Mouse (Mus musculus): ENCODE data around the gene Arhgap24. TPM values are rescaled to one million over a fixed set of nuclear protein-coding genes. Genes with fewer than 3 reads are reported as not detected.

The Arhgap24 gene
- total RNA-seq, 1 experiment from 2014 or later, result 32.9 TPM

DNA sequence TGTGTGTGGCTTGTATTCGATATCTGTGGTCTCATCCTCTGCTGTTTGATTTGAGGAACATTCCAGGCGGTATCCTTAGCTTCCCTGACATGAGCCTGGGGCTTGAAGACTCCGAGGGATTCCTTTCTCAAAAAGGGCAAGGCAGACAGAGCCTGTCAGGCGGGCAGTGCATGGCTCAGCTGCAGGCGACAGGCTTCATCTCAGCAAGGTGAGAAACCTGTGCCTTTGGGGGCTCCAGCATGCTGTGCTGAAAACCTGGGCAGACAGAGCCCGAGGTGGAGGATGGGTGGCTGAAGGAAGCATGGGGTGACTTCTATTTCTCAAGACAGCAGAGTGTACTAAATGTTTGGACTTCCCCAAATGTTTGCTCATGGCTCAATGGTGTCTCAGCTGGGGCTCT lies 13.6 kb downstream of the Arhgap24 start:
- no peak for ATAC-seq (ENCODE audit: extremely low read depth, insufficient number of reproducible peaks, low FRiP score, poor library complexity, severe bottlenecking)

DNA sequence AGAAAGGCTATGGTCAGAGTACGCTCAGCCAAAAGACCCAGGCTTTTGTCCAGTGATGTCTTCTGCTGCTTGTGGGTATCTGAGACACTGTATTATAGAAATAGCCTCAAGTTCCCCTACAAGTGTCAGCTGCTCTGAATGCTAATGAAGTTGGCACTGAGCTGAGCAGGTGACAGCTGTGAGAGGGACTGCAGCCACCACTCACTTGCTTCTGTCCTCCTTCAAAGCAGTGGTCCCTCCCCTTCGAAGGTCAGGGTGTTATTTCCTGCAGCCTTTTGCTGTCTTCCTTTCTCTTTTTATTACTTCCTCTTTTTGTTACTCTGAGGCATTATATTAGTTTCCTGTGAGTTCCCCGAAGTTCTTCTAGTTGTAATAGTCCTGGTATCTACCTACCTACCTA lies 16.0 kb downstream of the Arhgap24 start:
- peak; percentile 93 for ATAC-seq (ENCODE audit: extremely low read depth, insufficient number of reproducible peaks, low FRiP score, poor library complexity, severe bottlenecking)

DNA sequence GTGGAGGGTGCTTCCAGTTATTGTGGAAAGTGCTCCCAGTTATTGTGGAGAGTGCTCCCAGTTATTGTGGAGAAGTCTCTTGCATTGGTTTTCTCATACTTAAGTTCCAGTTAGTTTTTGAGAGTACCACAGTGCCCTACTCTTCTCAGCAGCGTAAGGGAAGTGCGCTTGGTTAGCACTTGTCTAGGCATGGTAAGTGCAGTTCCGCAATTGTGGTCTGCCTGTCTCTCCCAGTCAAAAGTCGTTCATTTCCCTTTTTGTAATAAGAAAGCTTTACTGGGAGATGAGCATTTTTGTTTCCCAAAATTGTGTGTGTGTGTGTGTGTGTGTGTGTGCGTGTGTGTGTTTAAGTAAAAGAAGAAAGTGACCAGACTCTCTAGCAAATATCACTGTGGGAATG lies 17.6 kb downstream of the Arhgap24 start:
- peak; percentile 78 for ATAC-seq (ENCODE audit: extremely low read depth, insufficient number of reproducible peaks, low FRiP score, poor library complexity, severe bottlenecking)

DNA sequence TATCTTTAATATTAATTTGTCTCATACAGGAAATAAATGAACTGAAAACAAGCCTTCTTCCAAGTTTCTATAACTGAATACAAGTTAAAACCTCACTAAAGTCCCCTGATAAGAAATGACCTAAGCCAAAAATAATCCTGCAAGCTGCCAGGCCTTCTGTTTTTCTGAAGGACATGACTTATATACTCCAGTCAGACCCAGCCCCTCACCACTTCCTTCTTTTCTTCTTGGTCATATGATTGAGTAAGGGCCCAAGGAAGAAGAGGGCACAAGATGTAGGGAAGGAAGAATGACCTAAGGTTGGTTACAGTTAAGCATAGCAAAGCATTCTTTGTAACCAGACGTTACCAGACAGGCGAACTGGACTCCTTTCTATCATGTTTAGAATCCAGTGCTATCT lies 21.1 kb downstream of the Arhgap24 start:
- ATAC-seq (ENCODE audit: extremely low read depth, insufficient number of reproducible peaks, low FRiP score, poor library complexity, severe bottlenecking), result peak; percentile 73; the same call in 1 of the 2 replicates

DNA sequence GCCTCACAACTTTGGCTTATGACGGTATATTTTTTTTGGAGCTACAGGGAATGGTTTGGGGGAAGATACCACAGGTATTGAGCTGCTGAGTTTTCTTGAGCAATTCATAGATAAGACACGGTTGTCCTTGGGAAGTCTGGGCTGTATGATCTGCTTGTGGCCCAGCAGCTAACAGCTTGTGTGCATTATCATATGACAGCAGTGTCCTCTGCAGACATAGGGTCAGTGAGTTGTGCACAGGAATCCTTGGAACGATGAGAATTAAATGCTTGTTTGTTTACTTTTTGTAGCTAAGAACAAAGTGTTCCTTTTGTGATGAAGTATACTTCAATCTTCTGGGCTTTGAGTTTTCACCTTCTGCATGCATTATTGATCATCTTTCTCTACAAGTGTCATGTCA lies 21.9 kb downstream of the Arhgap24 start:
- no peak for ATAC-seq (ENCODE audit: extremely low read depth, insufficient number of reproducible peaks, low FRiP score, poor library complexity, severe bottlenecking)

DNA sequence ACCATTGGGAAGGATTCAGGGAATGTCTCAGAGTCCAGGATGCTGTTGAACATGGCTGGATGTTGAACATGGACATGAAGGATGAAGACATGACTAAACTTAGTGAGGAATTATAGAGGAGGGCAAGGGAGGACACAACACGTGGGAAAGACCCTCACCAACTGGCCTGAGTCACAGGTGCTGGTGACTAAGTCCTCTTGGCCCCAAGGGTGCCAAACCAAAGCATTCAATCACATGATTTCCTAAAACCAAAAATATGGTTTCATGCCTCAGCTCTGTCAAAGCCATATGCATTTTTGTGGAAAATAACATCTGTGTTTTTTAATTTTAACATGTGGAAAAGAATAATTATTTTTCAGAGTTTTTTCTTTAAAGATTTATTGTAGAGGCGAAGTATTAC lies 22.7 kb downstream of the Arhgap24 start:
- no peak for ATAC-seq (ENCODE audit: extremely low read depth, insufficient number of reproducible peaks, low FRiP score, poor library complexity, severe bottlenecking)

DNA sequence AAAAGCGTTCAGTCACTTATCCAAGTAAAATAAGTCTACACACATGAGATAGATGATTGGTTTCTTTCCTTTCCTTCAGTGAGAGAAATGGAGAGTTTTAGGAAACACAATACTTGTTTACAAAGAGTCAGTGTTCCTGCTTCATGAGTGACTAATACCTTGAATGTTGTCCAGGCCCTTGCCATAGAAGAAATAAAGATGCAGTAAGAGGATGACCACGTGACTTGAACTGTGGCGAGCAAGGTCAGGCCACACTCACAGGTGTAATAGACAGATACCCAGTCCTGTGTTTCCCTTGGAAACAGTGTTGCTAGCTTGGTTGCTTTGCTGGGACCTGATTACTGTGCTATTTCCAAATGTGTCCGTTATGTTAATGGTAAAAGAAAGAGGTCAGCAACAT lies 23.4 kb downstream of the Arhgap24 start:
- no peak for ATAC-seq (ENCODE audit: extremely low read depth, insufficient number of reproducible peaks, low FRiP score, poor library complexity, severe bottlenecking)

DNA sequence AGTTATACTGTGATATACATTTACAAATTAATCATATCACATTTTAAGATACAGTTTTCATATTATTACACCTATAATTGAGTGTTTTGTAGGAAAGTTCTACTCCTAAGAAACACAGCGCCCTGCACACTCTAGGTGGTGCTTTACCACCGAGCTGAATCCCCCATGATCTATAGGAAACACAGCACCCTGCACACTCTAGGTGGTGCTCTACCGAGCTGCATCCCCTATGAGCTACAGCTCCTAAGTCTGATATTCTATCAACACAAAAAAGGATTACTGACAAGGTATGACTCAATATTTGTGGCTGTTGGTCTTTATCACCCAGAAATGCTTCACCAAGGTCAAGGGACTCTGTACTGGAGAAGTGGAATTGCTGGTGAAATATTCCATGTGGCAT lies 27.0 kb downstream of the Arhgap24 start:
- no peak for ATAC-seq (ENCODE audit: extremely low read depth, insufficient number of reproducible peaks, low FRiP score, poor library complexity, severe bottlenecking)

DNA sequence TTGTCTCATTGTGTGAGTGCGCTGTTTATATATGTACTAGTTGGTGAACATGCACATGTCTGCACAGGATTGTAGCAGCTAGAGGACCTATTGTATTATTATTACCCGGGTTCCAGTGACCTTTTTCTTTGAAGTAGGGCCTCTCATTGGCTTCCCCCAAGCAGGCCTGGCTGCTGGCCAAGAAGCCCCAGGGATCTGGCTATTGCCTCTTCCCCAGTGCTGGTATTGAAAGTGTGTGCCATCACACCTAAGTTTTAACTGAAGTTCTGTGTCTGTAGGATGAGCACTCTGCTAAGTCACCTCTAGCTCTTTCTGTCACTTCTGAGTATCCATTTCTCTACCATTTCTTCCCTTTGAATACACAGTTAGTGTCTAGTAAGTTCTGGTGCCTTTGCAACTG lies 28.2 kb downstream of the Arhgap24 start:
- no peak for ATAC-seq (ENCODE audit: extremely low read depth, insufficient number of reproducible peaks, low FRiP score, poor library complexity, severe bottlenecking)

DNA sequence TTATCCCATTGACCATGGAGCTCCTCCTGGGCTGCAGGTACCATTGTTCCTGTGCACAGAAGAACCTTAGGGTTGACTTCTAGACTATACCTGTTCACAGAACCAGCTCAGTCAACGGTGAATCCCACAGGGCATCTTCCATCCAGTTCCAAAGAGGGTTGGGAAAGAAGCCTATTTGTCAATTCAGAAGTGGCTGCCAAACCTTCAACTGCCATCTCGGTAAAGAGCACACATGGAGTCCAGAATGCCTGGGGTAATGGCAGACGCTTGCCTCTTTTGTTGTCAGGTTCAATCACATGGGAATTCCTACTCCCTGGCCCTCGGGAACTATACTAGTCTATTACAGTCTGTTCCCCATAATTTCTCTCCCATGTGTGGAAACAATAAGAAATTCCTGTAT lies 30.5 kb downstream of the Arhgap24 start:
- ATAC-seq (ENCODE audit: extremely low read depth, insufficient number of reproducible peaks, low FRiP score, poor library complexity, severe bottlenecking), result no peak

DNA sequence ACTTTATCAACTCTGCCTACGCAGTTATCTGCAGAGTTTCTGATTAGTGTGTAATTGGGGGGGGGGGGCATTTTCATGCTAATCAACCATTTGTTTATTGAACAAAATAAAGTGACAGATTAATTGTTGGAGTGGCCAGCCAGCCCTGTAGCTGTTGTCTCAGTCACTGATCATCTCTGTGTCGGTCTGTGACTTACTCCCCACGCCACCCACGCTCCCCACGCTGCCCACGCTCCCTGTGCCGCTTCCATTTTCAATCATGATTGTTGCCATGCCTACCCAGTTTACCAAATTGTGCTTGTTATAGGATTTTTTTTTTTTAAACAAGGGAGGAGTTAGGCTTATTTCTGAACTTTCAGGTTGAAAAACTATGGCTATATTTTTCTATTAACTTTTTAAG lies 34.3 kb downstream of the Arhgap24 start:
- ATAC-seq (ENCODE audit: extremely low read depth, insufficient number of reproducible peaks, low FRiP score, poor library complexity, severe bottlenecking), result no peak

DNA sequence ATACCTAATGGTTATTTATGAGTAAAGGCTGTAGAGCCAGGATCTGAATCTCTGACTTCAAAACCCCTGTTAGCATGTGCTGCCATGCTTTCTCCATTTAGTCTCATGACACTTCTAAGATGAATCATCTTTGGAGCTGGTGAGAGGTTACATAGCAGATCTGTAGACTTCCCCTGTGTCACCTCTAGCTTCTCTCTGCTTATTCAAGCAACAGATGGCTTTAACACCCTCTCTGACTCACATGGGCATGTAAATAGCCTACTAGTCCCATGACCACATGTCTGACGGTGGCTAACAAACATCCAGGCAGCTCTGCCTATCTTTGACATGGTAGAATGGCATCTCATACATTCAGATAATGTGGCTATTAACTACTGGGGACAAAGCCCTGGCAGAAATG lies 39.3 kb downstream of the Arhgap24 start:
- no peak for ATAC-seq (ENCODE audit: extremely low read depth, insufficient number of reproducible peaks, low FRiP score, poor library complexity, severe bottlenecking)

DNA sequence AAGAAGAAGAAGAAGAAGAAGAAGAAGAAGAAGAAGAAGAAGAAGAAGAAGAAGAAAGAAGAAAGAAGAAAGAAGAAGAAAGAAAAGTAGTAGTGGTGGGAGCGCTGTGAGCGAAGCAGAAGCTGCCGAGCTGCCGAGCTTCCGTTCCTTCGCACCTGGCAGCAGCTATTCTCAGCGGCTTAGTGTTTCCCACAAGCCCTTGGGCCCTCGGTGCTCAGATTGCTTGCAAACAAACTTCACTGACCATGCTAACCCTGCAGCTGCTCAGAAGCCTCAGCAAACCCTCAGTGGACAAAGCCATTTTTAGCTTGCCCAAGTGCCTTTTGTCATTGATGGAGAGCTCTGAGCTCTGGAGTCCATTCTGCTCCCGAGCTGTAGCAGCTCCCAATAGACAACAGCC lies 54.1 kb downstream of the Arhgap24 start:
- no peak for ATAC-seq (ENCODE audit: extremely low read depth, insufficient number of reproducible peaks, low FRiP score, poor library complexity, severe bottlenecking)

DNA sequence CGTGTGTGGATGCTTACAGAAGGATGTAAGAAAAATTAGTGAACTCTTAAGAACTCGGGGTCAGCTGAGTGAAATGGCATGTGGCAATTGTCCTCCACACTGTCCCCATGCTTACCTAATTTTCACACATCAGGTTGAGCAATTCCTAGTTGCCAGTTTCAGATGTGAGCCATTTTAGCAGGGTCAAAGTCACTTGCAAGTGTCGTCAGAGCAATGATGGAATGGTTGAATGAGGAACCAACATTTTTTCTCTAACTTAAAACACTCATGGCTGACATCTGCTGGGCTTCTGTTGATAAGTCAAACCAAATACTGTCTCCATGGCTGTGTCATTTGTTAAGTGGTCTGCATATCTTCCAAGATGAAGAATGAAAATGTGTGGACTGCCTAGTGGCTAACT lies 56.6 kb downstream of the Arhgap24 start:
- ATAC-seq (ENCODE audit: extremely low read depth, insufficient number of reproducible peaks, low FRiP score, poor library complexity, severe bottlenecking), result peak; percentile 82

DNA sequence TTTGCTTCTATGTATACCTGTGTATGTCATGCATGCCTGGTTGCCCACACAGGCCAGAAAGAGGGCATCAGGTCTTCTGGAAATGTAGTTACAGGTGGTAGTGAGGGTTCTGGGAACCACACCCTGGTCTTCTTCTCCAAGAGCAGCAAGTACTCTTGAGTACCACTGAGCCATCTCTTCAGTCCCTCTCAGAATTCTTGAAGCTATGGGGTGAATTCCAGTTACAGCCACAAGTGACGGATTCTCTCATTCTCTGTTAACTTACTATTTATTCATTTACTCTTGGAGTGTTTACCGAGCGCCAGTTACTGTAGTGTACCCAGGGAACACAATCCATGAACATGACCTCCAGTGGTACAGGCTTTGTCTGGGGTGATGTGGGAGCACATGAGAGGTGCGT lies 65.1 kb downstream of the Arhgap24 start:
- no peak for ATAC-seq (ENCODE audit: extremely low read depth, insufficient number of reproducible peaks, low FRiP score, poor library complexity, severe bottlenecking)

DNA sequence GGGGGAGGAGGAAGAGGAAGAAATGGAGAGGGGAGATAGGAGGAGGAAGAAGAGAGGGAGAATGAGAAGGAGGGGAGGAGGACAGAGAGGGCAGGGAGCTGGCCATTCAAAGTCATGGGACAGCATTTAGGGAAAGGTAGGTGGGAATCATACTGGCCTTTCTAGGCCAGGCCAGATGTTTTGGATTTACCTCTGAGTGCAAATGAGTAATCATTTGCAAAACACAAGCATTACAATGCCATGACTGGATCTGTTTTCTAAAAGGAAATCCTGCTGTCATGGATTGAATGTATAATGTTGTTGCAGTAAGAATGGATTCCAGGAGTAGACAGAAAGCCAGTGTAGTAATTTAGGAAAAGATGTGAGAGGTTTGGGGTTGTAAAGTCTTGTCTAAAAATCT lies 66.6 kb downstream of the Arhgap24 start:
- no peak for ATAC-seq (ENCODE audit: extremely low read depth, insufficient number of reproducible peaks, low FRiP score, poor library complexity, severe bottlenecking)

DNA sequence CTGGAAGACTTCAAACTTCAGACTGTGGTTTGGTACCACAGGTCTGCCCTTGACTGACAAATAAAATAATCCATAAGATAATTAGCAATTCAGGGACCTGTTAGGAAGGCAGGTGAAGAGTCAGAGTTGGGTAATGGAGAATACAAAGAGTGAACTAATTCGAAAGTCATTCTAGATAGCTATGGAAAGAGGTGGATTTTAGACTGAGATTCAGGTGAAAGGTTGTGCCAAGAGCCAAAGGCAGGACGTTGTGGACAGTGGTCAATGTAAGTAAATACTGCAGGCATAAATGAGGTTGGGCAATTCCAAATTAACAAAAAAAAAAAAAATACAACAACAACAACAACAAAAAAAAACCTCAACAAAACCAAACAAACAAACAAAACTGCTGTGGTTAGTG lies 67.2 kb downstream of the Arhgap24 start:
- ATAC-seq (ENCODE audit: extremely low read depth, insufficient number of reproducible peaks, low FRiP score, poor library complexity, severe bottlenecking), result no peak

DNA sequence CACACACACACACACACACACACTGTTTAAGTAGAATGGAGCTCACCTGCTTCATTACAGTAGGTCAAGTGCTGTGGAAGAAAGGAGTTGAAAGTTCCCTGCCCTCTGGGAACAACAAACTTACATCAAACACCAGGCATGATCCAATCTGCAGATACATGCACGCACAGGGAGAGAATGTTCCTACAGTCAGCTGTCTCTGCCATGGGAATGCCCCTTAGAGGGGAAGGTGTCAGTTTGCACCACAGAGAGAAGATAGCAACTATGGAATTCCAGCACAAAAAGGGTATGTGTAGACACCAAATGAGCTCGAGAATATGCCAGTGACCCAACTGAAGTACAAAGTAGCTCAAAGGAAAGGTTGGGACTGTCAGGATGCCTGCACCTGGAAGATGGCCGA lies 69.0 kb downstream of the Arhgap24 start:
- ATAC-seq (ENCODE audit: extremely low read depth, insufficient number of reproducible peaks, low FRiP score, poor library complexity, severe bottlenecking), result no peak

DNA sequence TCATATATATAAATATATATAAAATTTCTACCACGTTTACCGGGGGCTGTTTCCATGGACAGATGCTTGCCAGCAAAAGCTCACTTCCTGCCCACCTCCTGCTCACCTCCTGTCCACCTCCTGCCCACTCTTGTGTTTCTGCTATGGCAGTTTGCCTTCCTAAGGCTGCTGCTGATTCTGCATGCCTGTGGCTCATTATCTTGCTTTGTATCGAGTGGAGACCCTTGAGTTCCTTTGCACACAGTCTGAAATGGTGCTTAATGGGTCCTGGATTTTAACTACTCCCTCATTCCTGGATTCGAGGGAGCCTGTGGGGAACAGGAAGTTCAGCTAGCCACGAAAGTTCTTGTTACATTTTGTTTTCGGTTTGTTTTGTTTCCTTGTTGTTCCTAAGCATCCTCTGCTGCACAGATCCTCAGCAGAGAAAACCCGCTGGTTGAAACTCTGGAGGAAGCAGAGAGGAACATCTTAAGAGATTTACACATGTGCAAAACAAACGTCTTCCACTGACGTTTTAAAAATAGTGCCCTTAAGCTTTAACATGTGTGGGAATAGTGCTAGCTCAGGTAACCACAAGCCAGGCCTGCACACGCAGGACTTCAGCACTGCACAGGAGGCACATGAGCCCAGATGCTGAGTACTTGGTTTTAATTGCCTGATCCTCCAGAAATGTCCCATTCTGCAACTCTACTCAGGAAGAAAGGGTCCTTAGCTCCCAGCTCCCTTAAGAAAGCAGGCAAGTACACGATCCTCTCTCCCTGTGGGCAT lies 69.9 kb downstream of the Arhgap24 start:
- ATAC-seq (ENCODE audit: extremely low read depth, insufficient number of reproducible peaks, low FRiP score, poor library complexity, severe bottlenecking), result no peak

DNA sequence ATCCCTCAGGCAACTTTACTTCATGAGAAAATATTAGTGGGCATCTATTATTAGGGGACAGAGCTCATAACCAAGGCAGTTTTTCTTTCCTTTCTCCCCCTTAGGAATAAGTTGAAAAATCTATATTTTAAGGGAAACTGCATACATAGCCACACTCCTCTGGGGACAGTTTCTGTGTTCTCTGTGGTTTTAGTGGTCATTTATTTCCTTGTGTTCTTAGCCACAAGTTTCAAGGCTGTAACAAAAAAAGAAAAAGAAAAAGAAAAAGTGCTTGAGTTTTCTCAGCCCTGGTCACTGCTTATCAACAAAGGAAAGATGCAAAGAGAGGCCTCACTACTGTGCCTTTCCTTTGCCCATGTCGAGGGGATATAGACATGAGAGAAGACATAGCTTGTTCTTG lies 71.3 kb downstream of the Arhgap24 start:
- ATAC-seq (ENCODE audit: extremely low read depth, insufficient number of reproducible peaks, low FRiP score, poor library complexity, severe bottlenecking), result no peak

DNA sequence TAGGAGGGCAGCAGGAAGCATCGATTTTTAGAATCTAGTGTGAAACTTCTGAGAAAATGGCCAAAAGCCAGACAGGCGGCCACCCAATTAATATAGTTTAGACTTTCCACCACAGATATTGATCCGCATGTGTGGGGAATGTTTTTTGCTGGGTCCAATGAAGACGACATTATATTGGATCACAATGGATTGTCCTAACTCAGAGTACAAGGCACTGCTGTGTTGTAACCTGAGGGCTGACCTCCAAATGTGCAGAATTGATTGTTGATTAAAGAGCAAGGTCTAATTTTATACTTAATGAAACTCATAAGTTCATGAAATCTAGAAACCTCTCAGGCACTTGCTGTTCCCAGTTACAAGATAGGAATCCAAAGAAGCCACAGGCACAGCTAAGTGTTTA lies 74.8 kb downstream of the Arhgap24 start:
- no peak for ATAC-seq (ENCODE audit: extremely low read depth, insufficient number of reproducible peaks, low FRiP score, poor library complexity, severe bottlenecking)
